Mouse (Mus musculus) adipocyte (in vitro differentiated cells): ENCODE results near the gene Arfrp1.

Experiments used
- DNase-seq: peaks from one replicate; pipeline ENCODE4 v3.0.0-alpha.2; 2016; ENCODE audit warnings: low spot score

Arfrp1 gene

GRCm38 (mm10) chr2:181364860-181365596 is at the start of gene Arfrp1, which contains the start of gene Zgpat:
TSS of gene Arfrp1 (minus strand) at chr2:181365404.
TSS of gene Zgpat (plus strand) at chr2:181364928.
- DNase-seq, result peak; percentile 86

- peak; percentile 74 for DNase-seq
These were observed 47.9 kb upstream of the Arfrp1 start for GRCm38 (mm10) chr2:181413141-181413540.

GRCm38 (mm10) chr2:181410760-181411473 is 45.7 kb upstream of the Arfrp1 start:
- DNase-seq, result peak; percentile 88

- DNase-seq, result no peak
These were observed 44.4 kb upstream of the Arfrp1 start for GRCm38 (mm10) chr2:181409643-181410042.

GRCm38 (mm10) chr2:181403722-181404121 is 38.5 kb upstream of the Arfrp1 start:
- DNase-seq, result no peak

GRCm38 (mm10) chr2:181401497-181401896 is 36.3 kb upstream of the Arfrp1 start:
- no peak for DNase-seq

GRCm38 (mm10) chr2:181397207-181397761 is 32.1 kb upstream of the Arfrp1 start:
- peak; percentile 27 for DNase-seq

- no peak for DNase-seq
These were observed 28.9 kb upstream of the Arfrp1 start for GRCm38 (mm10) chr2:181394086-181394485.

- DNase-seq, result peak; percentile 93
These were observed 27.5 kb upstream of the Arfrp1 start for GRCm38 (mm10) chr2:181392600-181393213.

GRCm38 (mm10) chr2:181391541-181391940 is 26.3 kb upstream of the Arfrp1 start:
- no peak for DNase-seq

- no peak for DNase-seq
These were observed 25.8 kb upstream of the Arfrp1 start for GRCm38 (mm10) chr2:181391022-181391421.

- no peak for DNase-seq
These were observed 25.1 kb upstream of the Arfrp1 start for GRCm38 (mm10) chr2:181390136-181390870.

GRCm38 (mm10) chr2:181386663-181387210 is 21.5 kb upstream of the Arfrp1 start:
- DNase-seq, result peak; percentile 25

- DNase-seq, result peak; percentile 74
These were observed 20.7 kb upstream of the Arfrp1 start for GRCm38 (mm10) chr2:181385885-181386284.

GRCm38 (mm10) chr2:181384919-181385391 is 19.8 kb upstream of the Arfrp1 start:
- DNase-seq, result peak; percentile 76

GRCm38 (mm10) chr2:181384463-181384862 is 19.3 kb upstream of the Arfrp1 start:
- no peak for DNase-seq

GRCm38 (mm10) chr2:181381631-181382306 is 16.6 kb upstream of the Arfrp1 start:
- no peak for DNase-seq

- DNase-seq, result no peak
These were observed 15.9 kb upstream of the Arfrp1 start for GRCm38 (mm10) chr2:181381107-181381506.

GRCm38 (mm10) chr2:181380251-181380650 is 15.0 kb upstream of the Arfrp1 start:
- no peak for DNase-seq

GRCm38 (mm10) chr2:181379778-181380177 is 14.6 kb upstream of the Arfrp1 start, which contains the start of gene Lime1:
TSS of gene Lime1 (plus strand) at chr2:181380078.
- DNase-seq, result no peak

- no peak for DNase-seq
These were observed 13.5 kb upstream of the Arfrp1 start for GRCm38 (mm10) chr2:181378701-181379100.
